29 mouse cellular contexts compared by ENCODE assay signal in genomic region chrX:103584262-103584661, GRCm38 (mm10). TPM values are rescaled to one million over a fixed set of nuclear protein-coding genes. Genes with fewer than 3 reads are reported as not detected.
DNase-seq lines count a peak whose midpoint lies in the region; ATAC-seq and TF ChIP-seq lines count a peak whose summit lies in the region.
"Had no signal": no experiment of that assay in that cellular context is flagged by ENCODE, and none has a peak within 500 bp of the region (broad histone marks: within the 10 kb centered on the region; RNA-seq: fewer than 3 reads in every experiment).

No protein-coding gene starts in this region.

- no peak overlapping the region for H3K4me3 ChIP-seq in liver, adult 2 months (ENCODE audit: insufficient read depth, low read depth, low read length)
- no peak overlapping the region for H3K4me3 ChIP-seq in ES-E14 (ENCODE audit: insufficient read depth in 1 of 2, low read depth in 1 of 2, low read length in 2 of 2, poor library complexity in 1 of 2, severe bottlenecking in 1 of 2)
- H3K4me3 ChIP-seq in liver, embryonic 14.5 days (ENCODE audit: insufficient read depth in 1 of 2, low read depth in 2 of 2, low read length in 2 of 2), result no peak overlapping the region
- H3K4me3 ChIP-seq in cerebellum, adult 2 months (replicated peaks; ENCODE audit: insufficient read depth, low read depth, low read length), result no peak overlapping the region
- H3K4me3 ChIP-seq: heart, embryonic 13.5 days; hindbrain, embryonic 13.5 days; limb, embryonic 12.5 days; midbrain, embryonic 12.5 days; neural tube, embryonic 12.5 days had no signal

- no peak overlapping the region for H3K27ac ChIP-seq in liver, adult 2 months (replicated peaks; ENCODE audit: insufficient read depth, low read depth, low read length)
- H3K27ac ChIP-seq in ES-E14 (ENCODE audit: insufficient read depth, low read depth, low read length, poor library complexity, severe bottlenecking), result no peak overlapping the region
- no peak overlapping the region for H3K27ac ChIP-seq in liver, embryonic 14.5 days
- no peak overlapping the region for H3K27ac ChIP-seq in cerebellum, adult 2 months (ENCODE audit: insufficient read depth, low read length)
- H3K27ac ChIP-seq: heart, embryonic 13.5 days; hindbrain, embryonic 13.5 days; limb, embryonic 12.5 days; macrophage; midbrain, embryonic 12.5 days; neural tube, embryonic 12.5 days had no signal

- no peak overlapping the region for H3K9ac ChIP-seq in liver, adult 2 months (ENCODE audit: low read depth, low read length)
- H3K9ac ChIP-seq in ES-E14 (ENCODE audit: insufficient read depth, low read depth, low read length, poor library complexity, severe bottlenecking), result no peak overlapping the region
- no peak overlapping the region for H3K9ac ChIP-seq in liver, embryonic 14.5 days (replicated peaks)
- H3K9ac ChIP-seq: heart, embryonic 13.5 days; hindbrain, embryonic 13.5 days; limb, embryonic 12.5 days; midbrain, embryonic 12.5 days; neural tube, embryonic 12.5 days had no signal

- no peak for ATAC-seq in liver, embryonic 14.5 days (ENCODE audit: insufficient read depth)
- ATAC-seq: CD4-positive, CD25-positive, alpha-beta regulatory T cell, adult 4 months; inflammation-experienced regulatory T-cells, adult 6 months had no signal

- no peaks in the 10 kb centered on the region for H3K9me3 ChIP-seq in ES-E14 (ENCODE audit: control insufficient read depth, insufficient read depth, low read depth, low read length)
- H3K9me3 ChIP-seq in liver, embryonic 14.5 days (ENCODE audit: control insufficient read depth, low read length), result no peaks in the 10 kb centered on the region
- H3K9me3 ChIP-seq: heart, embryonic 13.5 days; hindbrain, embryonic 13.5 days; limb, embryonic 12.5 days; midbrain, embryonic 12.5 days; neural tube, embryonic 12.5 days had no signal

- H3K4me2 ChIP-seq in liver, embryonic 14.5 days (ENCODE audit: low read depth), result no peak overlapping the region
- H3K4me2 ChIP-seq: heart, embryonic 13.5 days; hindbrain, embryonic 13.5 days; limb, embryonic 12.5 days; midbrain, embryonic 12.5 days; neural tube, embryonic 12.5 days had no signal

- intact Hi-C loops in left cerebral cortex, postnatal 36 days (cut with DNase I), result no loop called here

- no peaks in the 10 kb centered on the region for H3K4me1 ChIP-seq in liver, adult 2 months (ENCODE audit: control insufficient read depth, insufficient read depth, low read length)
- no peaks in the 10 kb centered on the region for H3K4me1 ChIP-seq in ES-E14 (ENCODE audit: control insufficient read depth in 2 of 2, insufficient read depth in 2 of 2, low read length in 2 of 2, poor library complexity in 1 of 2)
- 0 out of 4 replicates have a peak, but pooled peaks cover 0 to 2% of the 10 kb centered on the region in 2 experiments for H3K4me1 ChIP-seq in liver, embryonic 14.5 days (replicated peaks; ENCODE audit: control insufficient read depth in 2 of 2, insufficient read depth in 2 of 2, low read length in 1 of 2)
- no peaks in the 10 kb centered on the region for H3K4me1 ChIP-seq in cerebellum, adult 2 months (ENCODE audit: control insufficient read depth, insufficient read depth, low read length)
- H3K4me1 ChIP-seq: hindbrain, embryonic 13.5 days; limb, embryonic 12.5 days; midbrain, embryonic 12.5 days; neural tube, embryonic 12.5 days had no signal

- TF ChIP-seq CTCF in liver, adult 2 months (IDR thresholded peaks at IDR 0.05; ENCODE audit: low read depth, low read length), result no peak
- TF ChIP-seq CTCF in liver, embryonic 14.5 days (IDR thresholded peaks at IDR 0.05; ENCODE audit: low read depth), result no peak
- TF ChIP-seq CTCF in cerebellum, adult 2 months (IDR thresholded peaks at IDR 0.05; ENCODE audit: borderline replicate concordance, insufficient read depth, low read depth, low read length), result no peak

- in situ Hi-C loops in ES-E14 (cut with MboI; ENCODE audit: low sequenced_read_pairs in 2 of 2, unreplicated experiment in 2 of 2), result no loop called here

- 0 out of 2 replicates have a peak, but pooled peaks have one; percentile 8 for TF ChIP-seq EP300 in liver, embryonic 14.5 days (IDR thresholded peaks at IDR 0.05; ENCODE audit: low read depth)

- H3K36me3 ChIP-seq in liver, adult 2 months (ENCODE audit: control insufficient read depth, insufficient read depth, low read length), result no peaks in the 10 kb centered on the region
- H3K36me3 ChIP-seq in ES-E14 (ENCODE audit: control insufficient read depth, insufficient read depth, low read length, poor library complexity, severe bottlenecking), result no peaks in the 10 kb centered on the region; the same call in 1 of the 2 replicates
- peaks cover 5% of the 10 kb centered on the region; the same call in 1 of the 2 replicates for H3K36me3 ChIP-seq in liver, embryonic 14.5 days (replicated peaks; ENCODE audit: control insufficient read depth, insufficient read depth, low read depth)
- H3K36me3 ChIP-seq: hindbrain, embryonic 13.5 days; midbrain, embryonic 12.5 days had no signal

- H3K79me2 ChIP-seq in liver, adult 2 months (ENCODE audit: control insufficient read depth, insufficient read depth, low read length), result no peaks in the 10 kb centered on the region; the same call in 1 of the 2 replicates

- TF ChIP-seq POLR2A in liver, adult 2 months (IDR thresholded peaks at IDR 0.05; ENCODE audit: extremely low read depth, insufficient read depth, low read length), result no peak
- no peak for TF ChIP-seq POLR2A in cerebellum, adult 2 months (IDR thresholded peaks at IDR 0.05; ENCODE audit: borderline replicate concordance, insufficient read depth, low read length)

- no peaks in the 10 kb centered on the region for H3K27me3 ChIP-seq in liver, adult 2 months (ENCODE audit: control insufficient read depth, insufficient read depth, low read length)
- no peaks in the 10 kb centered on the region for H3K27me3 ChIP-seq in liver, embryonic 14.5 days (ENCODE audit: control insufficient read depth, insufficient read depth, low read length)
- no peaks in the 10 kb centered on the region for H3K27me3 ChIP-seq in cerebellum, adult 2 months (ENCODE audit: control insufficient read depth, insufficient read depth, low read length)
- H3K27me3 ChIP-seq: heart, embryonic 13.5 days; hindbrain, embryonic 13.5 days; limb, embryonic 12.5 days; midbrain, embryonic 12.5 days; neural tube, embryonic 12.5 days had no signal

- WGBS in liver, adult 2 months, result 8% methylated on average over 1 of the region's 1 CpGs
- WGBS in liver, embryonic 14.5 days (ENCODE audit: insufficient replicate concordance), result 52% methylated on average over 1 of the region's 1 CpGs
- 82% methylated on average over 1 of the region's 1 CpGs for WGBS in cerebellum, adult 2 months

- DNase-seq in liver, adult 2 months (ENCODE audit: extremely low read depth, low read depth, low spot score), result peak; percentile 50
- no peak for DNase-seq in liver
- DNase-seq in ES-E14 (ENCODE audit: low read depth, low spot score), result no peak
- peak; percentile 11 for DNase-seq in ZHBTc4 (ENCODE audit: low read depth, low spot score)
- DNase-seq in liver, embryonic 14.5 days (ENCODE audit: low read depth in 3 of 3, low spot score in 3 of 3), result peak in 2 of 3 experiments; percentile 4 to 9
- no peak for DNase-seq in right cerebral cortex, postnatal 14 days
- no peak for DNase-seq in cerebellum, adult 2 months
- no peak for DNase-seq in left cerebral cortex, postnatal 36 days (ENCODE audit: low spot score in 2 of 2)
- DNase-seq: cerebellum, adult 11-12 months; cerebellum, postnatal 25 days; heart, adult 11 months; lung, adult 2 months; thymus, postnatal 36 days had no signal

TF ChIP-seq in ES-E14, 5 proteins besides CTCF, POLR2A, EP300 and RAD21:
- TF ChIP-seq MAFK (IDR thresholded peaks at IDR 0.05; ENCODE audit: insufficient read depth, low read depth, low read length) (peak; percentile 77), HCFC1 (IDR thresholded peaks at IDR 0.05; ENCODE audit: borderline replicate concordance, insufficient read depth, low read length) (no peak)

RNA-seq across cellular contexts. Expression of gene Zcchc13, which starts 46.1 kb away (rescaled TPM):
- not detected in 2 replicates for total RNA-seq in liver, adult 2 months (2014; rRNA removed)
- polyA plus RNA-seq in liver, adult 2 months (2012; rRNA removed), result not detected in 2 replicates
- not detected in 2 replicates for total RNA-seq in ES-E14 (2012; rRNA removed)
- not detected in 2 replicates for polyA plus RNA-seq in liver, embryonic 14.5 days (2012; rRNA removed)
- polyA plus RNA-seq in liver, embryonic 14.5 days (2014; fragmentation: Nextera tagmentation; extraction: Ambion mirVana), result not detected in 2 replicates
- polyA plus RNA-seq in cerebellum, adult 2 months (2012; rRNA removed), result 0.10 and 0.13 TPM in 2 replicates
- total RNA-seq in left cerebral cortex, postnatal 36 days (2021), result not detected
- total RNA-seq: gastrocnemius, adult 8-10 months; heart, postnatal 25 days; layer of hippocampus, postnatal 10 days; monocyte, adult 5-6 weeks had no signal
- polyA plus RNA-seq: CD4-positive, CD25-positive, alpha-beta regulatory T cell, adult 4 months; forebrain, embryonic 11.5 days; heart, embryonic 13.5 days; hindbrain, embryonic 13.5 days; inflammation-experienced regulatory T-cells, adult 6 months; kidney, embryonic 16.5 days; large intestine, adult 2 months; limb, embryonic 12.5 days; lung, adult 2 months; macrophage; midbrain, embryonic 12.5 days; neural tube, embryonic 12.5 days; small intestine, adult 2 months had no signal

Comparison
In these comparisons a context has a peak if more than half of its experiments do, and no peak if none do; other contexts are left out.
1. DNase-seq: peak in liver, adult 2 months (single experiment), ZHBTc4 (single experiment) and liver, embryonic 14.5 days (2 of 3); none in liver (single experiment), ES-E14 (single experiment), right cerebral cortex, postnatal 14 days (single experiment), cerebellum, adult 2 months (0 of 2) and left cerebral cortex, postnatal 36 days (0 of 2).